Mouse (Mus musculus): ENCODE measurements around the gene Sod3. TPM values are rescaled to one million over a fixed set of nuclear protein-coding genes. Genes with fewer than 3 reads are reported as not detected.

Gene Sod3
- polyA plus RNA-seq, 1 experiment: 104 TPM

DNA sequence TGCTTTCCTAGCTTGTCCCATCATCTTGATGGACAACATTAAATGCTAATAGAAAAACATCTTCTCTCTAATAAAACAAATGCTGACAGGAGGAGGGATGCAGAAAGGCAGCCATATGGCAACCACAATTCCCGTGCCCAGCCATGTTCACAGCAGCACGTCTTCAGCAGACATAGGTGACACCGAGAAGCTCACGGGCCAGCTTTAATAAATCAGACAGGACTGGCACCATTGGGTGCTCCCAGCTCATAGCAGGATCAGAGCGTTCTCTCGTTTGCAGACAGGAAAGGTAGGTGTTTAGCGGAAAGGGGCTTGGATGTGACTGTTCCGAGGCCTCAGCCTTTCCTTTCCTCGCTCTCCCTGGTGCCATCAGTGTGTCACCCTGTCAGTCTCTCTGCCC is 12.3 kb downstream of the Sod3 start:
- DNase-seq (ENCODE audit: low read depth): no peak

DNA sequence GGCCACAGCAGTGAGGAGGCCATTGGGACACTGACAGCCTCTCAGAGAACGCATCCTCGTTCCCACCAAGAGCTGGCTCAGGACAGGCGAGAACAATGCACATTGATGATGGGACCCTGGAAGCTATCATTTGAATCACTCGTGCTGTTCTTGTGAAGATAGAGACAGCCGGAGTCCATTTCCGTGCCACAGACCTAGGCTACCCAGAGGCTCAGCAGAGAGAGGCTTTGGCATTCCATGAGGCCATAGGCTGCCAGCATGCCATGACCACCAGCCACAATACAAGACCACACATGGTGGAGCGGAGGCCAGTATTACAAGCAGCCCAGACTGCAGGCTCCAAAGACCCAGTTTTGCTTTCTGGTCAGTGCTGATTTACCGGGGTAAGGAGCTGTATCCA is 19.2 kb downstream of the Sod3 start:
- DNase-seq (ENCODE audit: low read depth): no peak

DNA sequence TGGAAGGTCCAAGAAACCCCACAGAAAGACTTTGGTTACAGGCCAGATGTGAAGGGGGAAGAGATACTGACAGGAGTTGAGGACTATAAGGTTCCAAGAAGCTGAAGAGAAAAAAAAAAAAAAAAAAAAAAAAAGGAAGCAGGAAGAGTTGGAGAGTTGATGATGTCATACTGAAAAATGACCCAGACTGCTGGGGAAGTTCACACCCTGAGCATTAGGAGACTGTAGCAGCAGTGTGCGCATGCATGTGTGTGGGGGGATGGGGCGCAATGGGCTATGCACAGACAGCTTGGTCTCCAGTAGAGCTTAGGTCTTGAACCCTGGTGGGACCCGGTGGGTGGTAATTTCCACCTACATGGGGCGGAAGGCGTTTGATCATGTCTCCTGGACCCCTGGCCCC is 20.2 kb downstream of the Sod3 start:
- DNase-seq (ENCODE audit: low read depth): no peak

GRCm38 (mm10) chr5:52386016-52386415 is 22.4 kb downstream of the Sod3 start:
- DNase-seq (ENCODE audit: low read depth): no peak

GRCm38 (mm10) chr5:52388092-52388749 is 24.6 kb downstream of the Sod3 start:
- no peak for DNase-seq (ENCODE audit: low read depth)

- DNase-seq (ENCODE audit: low read depth): no peak
These were observed 26.8 kb downstream of the Sod3 start for GRCm38 (mm10) chr5:52390381-52390780.

DNA sequence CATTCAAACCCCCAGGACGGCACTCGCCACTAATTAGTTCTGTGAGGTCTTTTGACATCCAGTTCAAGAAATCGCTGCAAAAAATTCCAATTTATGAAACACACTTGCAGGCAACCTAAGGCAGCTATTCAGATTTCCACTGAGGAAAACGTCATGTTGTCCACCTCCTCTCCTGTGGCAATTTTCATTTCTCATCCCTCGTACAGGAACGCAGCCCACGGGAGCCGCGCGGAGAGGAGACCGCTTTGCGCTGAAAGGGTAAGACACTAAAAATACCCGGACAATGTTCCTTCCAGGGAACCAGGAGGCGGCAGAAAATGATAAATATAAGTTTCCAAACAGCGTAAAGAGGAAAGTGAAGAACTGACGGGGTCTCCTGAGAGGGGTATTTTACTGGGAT is 27.9 kb downstream of the Sod3 start:
- DNase-seq (ENCODE audit: low read depth): no peak

- no peak for DNase-seq (ENCODE audit: low read depth)
These were observed 30.2 kb downstream of the Sod3 start for GRCm38 (mm10) chr5:52393756-52394155.

DNA sequence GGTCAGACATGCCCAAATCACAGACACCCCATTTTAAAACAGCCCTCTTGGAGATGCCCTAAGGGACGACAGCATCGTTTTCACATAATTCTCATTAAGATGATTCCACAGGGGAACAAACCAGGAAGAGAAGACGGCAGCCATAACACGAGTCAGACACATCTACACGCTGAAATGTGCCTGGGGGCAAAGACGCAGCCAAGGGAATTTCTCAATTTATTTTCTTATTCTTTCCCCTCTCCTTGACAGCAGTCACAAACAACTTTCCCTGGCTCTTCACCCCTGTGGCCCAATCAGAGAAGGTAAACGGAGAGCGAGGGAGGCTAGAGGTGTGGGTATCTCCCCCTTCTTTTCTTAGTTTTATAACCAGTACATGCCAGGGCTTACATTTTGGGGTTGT is 40.8 kb downstream of the Sod3 start:
- no peak for DNase-seq (ENCODE audit: low read depth)

DNA sequence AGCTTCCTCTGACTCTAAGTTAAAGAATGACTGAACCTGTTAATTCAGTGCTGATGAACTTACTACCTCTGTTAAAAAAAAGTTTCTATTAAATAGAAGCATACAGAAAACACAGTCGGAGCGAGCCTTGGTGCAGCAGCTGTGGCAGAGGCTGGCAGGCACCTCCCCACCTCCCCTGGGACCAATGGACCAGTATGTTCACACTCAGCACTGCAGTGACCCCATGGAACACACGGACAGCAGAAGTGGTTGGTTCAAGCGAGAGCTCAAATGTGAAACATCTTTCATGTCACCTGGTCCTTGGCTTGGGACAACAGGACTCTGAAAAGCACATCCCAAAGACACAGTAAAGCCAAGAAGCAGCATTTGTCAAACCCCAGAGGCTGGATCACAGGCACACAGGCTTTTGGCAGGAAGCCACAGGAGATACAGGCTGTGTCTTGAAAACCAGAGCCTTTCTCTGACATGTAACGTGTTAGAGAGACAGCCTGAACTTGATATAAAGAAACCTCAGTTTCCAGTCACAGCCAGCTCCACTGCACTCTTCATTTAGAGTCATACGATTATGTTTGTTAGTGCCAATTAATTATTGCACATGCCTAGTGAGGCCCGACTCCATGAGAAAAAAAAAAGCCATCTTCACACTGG is 45.2 kb downstream of the Sod3 start:
- DNase-seq (ENCODE audit: low read depth): no peak

DNA sequence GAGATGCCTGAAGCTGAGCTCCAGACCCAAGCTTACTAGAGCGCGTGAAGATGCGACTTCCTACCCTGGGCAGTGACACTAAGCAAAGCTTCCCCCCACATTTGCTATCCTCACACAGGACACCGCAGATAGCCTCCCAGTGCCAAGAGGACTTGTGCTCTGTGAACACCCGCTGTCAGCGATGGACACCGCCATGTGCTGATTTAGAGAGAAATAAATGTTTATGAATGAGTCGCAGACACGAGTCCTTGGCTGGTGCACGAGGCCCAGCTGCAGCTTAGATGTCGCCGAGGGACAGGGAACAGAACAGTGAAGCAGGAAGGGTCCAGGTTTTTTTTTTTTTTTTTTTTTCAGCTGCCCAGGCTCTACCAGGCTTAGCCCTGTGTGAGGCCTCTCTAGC is 46.6 kb downstream of the Sod3 start:
- no peak for DNase-seq (ENCODE audit: low read depth)

- DNase-seq (ENCODE audit: low read depth): no peak
These were observed 48.0 kb downstream of the Sod3 start for GRCm38 (mm10) chr5:52411567-52411966.

DNA sequence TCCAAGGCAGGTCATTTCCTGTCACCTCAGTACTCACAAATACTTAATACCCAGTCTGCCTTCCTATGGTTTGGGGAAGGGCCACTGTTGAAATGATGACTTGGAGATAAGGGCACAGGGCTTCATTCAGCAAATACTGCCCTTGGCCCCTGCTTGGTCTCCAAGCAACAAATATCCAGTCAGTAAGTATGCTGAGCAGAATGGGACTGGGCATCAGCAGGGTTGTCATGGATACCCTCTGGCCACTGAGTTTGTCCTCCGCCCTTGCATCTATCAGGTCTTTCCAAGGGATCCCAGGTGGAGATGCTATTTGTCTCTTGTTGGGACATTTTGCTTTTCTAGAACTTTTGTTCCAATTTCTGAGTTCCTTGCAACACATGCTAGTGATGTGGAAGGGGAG is 51.6 kb downstream of the Sod3 start:
- DNase-seq (ENCODE audit: low read depth): no peak

- DNase-seq (ENCODE audit: low read depth): no peak
These were observed 52.3 kb downstream of the Sod3 start for GRCm38 (mm10) chr5:52415917-52416316.

DNA sequence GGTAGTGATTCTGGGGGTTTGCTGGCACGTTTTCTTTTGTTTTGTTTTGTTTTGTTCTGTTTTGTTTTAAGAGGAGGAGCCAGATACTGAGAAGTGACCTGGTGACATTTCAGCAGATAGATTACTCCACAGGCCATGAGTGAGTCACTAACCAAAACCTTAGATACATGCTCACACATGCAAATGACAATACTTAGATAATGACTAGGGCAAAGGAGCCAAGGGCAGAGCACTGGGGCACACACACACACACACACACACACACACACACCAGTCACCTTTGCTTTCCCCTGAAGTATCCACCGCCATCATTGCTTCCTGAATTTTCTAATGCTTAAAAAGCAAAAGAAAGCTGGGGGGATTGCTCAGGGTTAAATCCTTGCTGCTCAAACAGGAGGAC is 52.9 kb downstream of the Sod3 start:
- DNase-seq (ENCODE audit: low read depth): no peak

Other genes starting within 250 kb of the Sod3 start
- gene Dhx15, start 173.3 kb upstream of the Sod3 start, polyA plus RNA-seq (2012; rRNA removed): 40.4 and 45.4 TPM in 2 replicates
- 3.9 and 5.2 TPM in 2 replicates for gene Ccdc149, start 107.7 kb downstream of the Sod3 start, polyA plus RNA-seq (2012; rRNA removed)
- gene Lgi2, start 202.7 kb downstream of the Sod3 start, polyA plus RNA-seq (2012; rRNA removed): 3.3 and 4.1 TPM in 2 replicates